Mouse (Mus musculus) kidney, postnatal 14 days (tissue): Measurements from ENCODE around the gene Ppp1r1c.

ENCODE experiments used
- DNase-seq: peaks from one replicate; pipeline ENCODE4 v3.0.0; 2022; ENCODE audit warnings: mixed read lengths

The Ppp1r1c gene

GRCm38 (mm10) chr2:79707575-79707974 is at the start of gene Ppp1r1c:
TSS of gene Ppp1r1c (plus strand) at chr2:79707780.
- DNase-seq, result no peak

- DNase-seq, result peak; percentile 78
These were observed 47.0 kb upstream of the Ppp1r1c start for GRCm38 (mm10) chr2:79660417-79661185.

GRCm38 (mm10) chr2:79661486-79662104 is 46.0 kb upstream of the Ppp1r1c start:
- DNase-seq, result no peak

- peak; percentile 56 for DNase-seq
These were observed 42.9 kb upstream of the Ppp1r1c start for GRCm38 (mm10) chr2:79664532-79665286.

GRCm38 (mm10) chr2:79665492-79665891 is 42.1 kb upstream of the Ppp1r1c start:
- DNase-seq, result no peak

GRCm38 (mm10) chr2:79675266-79675665 is 32.3 kb upstream of the Ppp1r1c start:
- no peak for DNase-seq

GRCm38 (mm10) chr2:79677663-79678257 is 29.8 kb upstream of the Ppp1r1c start:
- no peak for DNase-seq

- no peak for DNase-seq
These were observed 25.9 kb upstream of the Ppp1r1c start for GRCm38 (mm10) chr2:79681672-79682071.

GRCm38 (mm10) chr2:79683258-79683657 is 24.3 kb upstream of the Ppp1r1c start:
- no peak for DNase-seq

- DNase-seq, result no peak
These were observed 16.7 kb upstream of the Ppp1r1c start for GRCm38 (mm10) chr2:79690838-79691237.

GRCm38 (mm10) chr2:79695190-79695589 is 12.4 kb upstream of the Ppp1r1c start:
- DNase-seq, result no peak

GRCm38 (mm10) chr2:79695939-79696338 is 11.6 kb upstream of the Ppp1r1c start:
- no peak for DNase-seq

- DNase-seq, result no peak
These were observed 10.9 kb upstream of the Ppp1r1c start for GRCm38 (mm10) chr2:79696478-79697230.

GRCm38 (mm10) chr2:79698166-79698565 is 9.4 kb upstream of the Ppp1r1c start:
- no peak for DNase-seq

- no peak for DNase-seq
These were observed 2.8 kb upstream of the Ppp1r1c start for GRCm38 (mm10) chr2:79704773-79705172.

GRCm38 (mm10) chr2:79713662-79714091 is 6.1 kb downstream of the Ppp1r1c start:
- DNase-seq, result no peak

GRCm38 (mm10) chr2:79714745-79715144 is 7.2 kb downstream of the Ppp1r1c start:
- DNase-seq, result no peak

GRCm38 (mm10) chr2:79715925-79716324 is 8.3 kb downstream of the Ppp1r1c start:
- DNase-seq, result no peak

- no peak for DNase-seq
These were observed 10.3 kb downstream of the Ppp1r1c start for GRCm38 (mm10) chr2:79717846-79718245.

GRCm38 (mm10) chr2:79722415-79722814 is 14.8 kb downstream of the Ppp1r1c start:
- no peak for DNase-seq

GRCm38 (mm10) chr2:79738958-79739357 is 31.4 kb downstream of the Ppp1r1c start:
- DNase-seq, result peak; percentile 46

GRCm38 (mm10) chr2:79741966-79742365 is 34.4 kb downstream of the Ppp1r1c start:
- no peak for DNase-seq
